Mouse (Mus musculus): ENCODE data around the gene Apoa4.

Apoa4 gene

DNA sequence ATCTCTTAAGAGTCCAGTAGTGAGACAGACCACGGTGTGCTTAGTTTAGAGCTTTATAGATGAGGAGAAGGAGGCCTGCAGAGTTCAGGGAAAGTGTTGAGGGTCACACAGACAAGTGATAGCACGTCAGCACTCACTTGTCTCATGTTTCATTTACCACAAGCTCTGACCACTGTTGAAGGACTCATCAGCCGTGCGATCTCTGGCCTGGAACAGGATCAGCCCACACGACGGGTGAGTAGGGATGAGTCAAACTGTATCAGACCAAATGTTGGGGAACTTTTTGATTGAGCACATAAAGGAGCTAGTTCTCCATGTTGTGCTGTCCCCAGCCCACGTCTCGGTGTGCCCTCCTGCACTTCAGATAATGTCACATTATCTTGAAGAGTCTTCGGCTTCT is 34.0 kb downstream of the Apoa4 start:
- no peak for DNase-seq (ENCODE audit: low spot score)

GRCm38 (mm10) chr9:46282631-46283436 is 42.3 kb downstream of the Apoa4 start, which contains the start of gene Bud13:
Gene Bud13, plus strand, starts transcription at chr9:46283008.
- peak; percentile 93 for DNase-seq (ENCODE audit: low spot score)

All from testis, postnatal 14 days (tissue).